Mouse (Mus musculus): ENCODE measurements at regions not wholly inside any gene's neighbourhood (a gene's known extent, or its start where the extent isn't known, plus 50 kb on each side); places are given as distances from the start of the nearest gene placed in this dataset.

GRCm38 (mm10) chr2:106547117-106547516 lies 146.0 kb upstream of the Mpped2 start:
- no peak for DNase-seq (ENCODE audit: low read depth)

- no peak for DNase-seq (ENCODE audit: low read depth)
These were observed 139.4 kb upstream of the Mpped2 start for GRCm38 (mm10) chr2:106553666-106554065.

GRCm38 (mm10) chr2:106561571-106562090 lies 131.4 kb upstream of the Mpped2 start:
- DNase-seq (ENCODE audit: low read depth): no peak

GRCm38 (mm10) chr2:106570226-106570625 lies 122.8 kb upstream of the Mpped2 start:
- DNase-seq (ENCODE audit: low read depth): no peak

GRCm38 (mm10) chr2:106571346-106571745 lies 121.7 kb upstream of the Mpped2 start:
- DNase-seq (ENCODE audit: low read depth): no peak

- DNase-seq (ENCODE audit: low read depth): no peak
These were observed 121.2 kb upstream of the Mpped2 start for GRCm38 (mm10) chr2:106571913-106572312.

GRCm38 (mm10) chr2:106576746-106577323 lies 116.2 kb upstream of the Mpped2 start:
- DNase-seq (ENCODE audit: low read depth): no peak

GRCm38 (mm10) chr2:106578062-106578461 lies 115.0 kb upstream of the Mpped2 start:
- no peak for DNase-seq (ENCODE audit: low read depth)

GRCm38 (mm10) chr2:106580663-106581062 lies 112.4 kb upstream of the Mpped2 start:
- no peak for DNase-seq (ENCODE audit: low read depth)

- no peak for DNase-seq (ENCODE audit: low read depth)
These were observed 71.8 kb upstream of the Mpped2 start for GRCm38 (mm10) chr2:106621251-106621650.

- DNase-seq (ENCODE audit: low read depth): no peak
These were observed 70.7 kb upstream of the Mpped2 start for GRCm38 (mm10) chr2:106622326-106622725.

GRCm38 (mm10) chr2:106623680-106624079 lies 69.4 kb upstream of the Mpped2 start:
- DNase-seq (ENCODE audit: low read depth): no peak

GRCm38 (mm10) chr2:106631986-106632385 lies 61.1 kb upstream of the Mpped2 start:
- DNase-seq (ENCODE audit: low read depth): no peak
